Mouse (Mus musculus): Measurements from ENCODE around the gene Il16. TPM values are rescaled to one million over a fixed set of nuclear protein-coding genes. Genes with fewer than 3 reads are reported as not detected.
"Not testable (repeated sequence)": the region's sequence is repeated elsewhere in the genome, so short reads cannot be mapped to it uniquely, and the experiment has no call there.

Il16 gene
- polyA plus RNA-seq, 1 experiment from 2014 or later, result 3.1 TPM

GRCm38 (mm10) chr7:83723221-83723620 is 22.3 kb downstream of the Il16 start:
- no peak overlapping the region for H3K9ac ChIP-seq (ENCODE audit: low read depth, low read length)
- H3K4me1 ChIP-seq (replicated peaks; ENCODE audit: insufficient read depth, low read length), result no peaks in the 10 kb centered on the region
- H3K27me3 ChIP-seq (ENCODE audit: insufficient read depth, low read length), result no peaks in the 10 kb centered on the region
- H3K4me2 ChIP-seq (ENCODE audit: low read length), result no peak overlapping the region
- no peak overlapping the region for H3K4me3 ChIP-seq (replicated peaks; ENCODE audit: low read depth, low read length)
- 87% methylated on average over 8 of the region's 8 CpGs for WGBS
- H3K9me3 ChIP-seq (replicated peaks; ENCODE audit: low read length), result no peaks in the 10 kb centered on the region
- no peaks in the 10 kb centered on the region for H3K36me3 ChIP-seq (ENCODE audit: insufficient read depth, low read length)
- no peak overlapping the region for H3K27ac ChIP-seq
- ATAC-seq (replicated peaks; ENCODE audit: low FRiP score, low read depth), result no peak
- TF ChIP-seq CTCF (IDR thresholded peaks at IDR 0.05; ENCODE audit: low read depth), result no peak
- DNase-seq (ENCODE audit: low spot score), result no peak

- TF ChIP-seq CTCF (IDR thresholded peaks at IDR 0.05; ENCODE audit: low read depth), result no peak
- H3K27ac ChIP-seq, result no peak overlapping the region
These were observed 23.0 kb downstream of the Il16 start for GRCm38 (mm10) chr7:83722485-83722884.

GRCm38 (mm10) chr7:83720231-83720630 is 25.3 kb downstream of the Il16 start:
- no peak for ATAC-seq (replicated peaks; ENCODE audit: low FRiP score, low read depth)

More at GRCm38 (mm10) chr7:83722485-83722884, 23.0 kb downstream of the Il16 start:
- 74% methylated on average over 14 of the region's 14 CpGs for WGBS
- ATAC-seq (replicated peaks; ENCODE audit: low FRiP score, low read depth) (no peak), DNase-seq (ENCODE audit: low spot score) (no peak)
- H3K27me3 ChIP-seq (ENCODE audit: insufficient read depth, low read length), result no peaks in the 10 kb centered on the region
- no peak overlapping the region for H3K4me3 ChIP-seq (replicated peaks; ENCODE audit: low read depth, low read length)
- no peak overlapping the region for H3K9ac ChIP-seq (ENCODE audit: low read depth, low read length)
- H3K4me2 ChIP-seq (ENCODE audit: low read length), result no peak overlapping the region
- no peaks in the 10 kb centered on the region for H3K4me1 ChIP-seq (replicated peaks; ENCODE audit: insufficient read depth, low read length)
- H3K36me3 ChIP-seq (ENCODE audit: insufficient read depth, low read length), result no peaks in the 10 kb centered on the region
- no peaks in the 10 kb centered on the region for H3K9me3 ChIP-seq (replicated peaks; ENCODE audit: low read length)

GRCm38 (mm10) chr7:83717021-83717725 is 28.4 kb downstream of the Il16 start:
- H3K9me3 ChIP-seq (replicated peaks; ENCODE audit: low read length), result 0 out of 2 replicates have a peak, but pooled peaks cover 4% of the 10 kb centered on the region
- no peak overlapping the region for H3K9ac ChIP-seq (ENCODE audit: low read depth, low read length)
- H3K4me3 ChIP-seq (replicated peaks; ENCODE audit: low read depth, low read length), result no peak overlapping the region
- H3K4me1 ChIP-seq (replicated peaks; ENCODE audit: insufficient read depth, low read length), result no peaks in the 10 kb centered on the region
- H3K4me2 ChIP-seq (ENCODE audit: low read length), result no peak overlapping the region
- WGBS, result 44% methylated on average over 5 of the region's 5 CpGs
- ATAC-seq (replicated peaks; ENCODE audit: low FRiP score, low read depth) (no peak), DNase-seq (ENCODE audit: low spot score) (no peak)
- no peak for TF ChIP-seq CTCF (IDR thresholded peaks at IDR 0.05; ENCODE audit: low read depth)
- H3K27ac ChIP-seq, result no peak overlapping the region
- no peaks in the 10 kb centered on the region for H3K36me3 ChIP-seq (ENCODE audit: insufficient read depth, low read length)
- no peaks in the 10 kb centered on the region for H3K27me3 ChIP-seq (ENCODE audit: insufficient read depth, low read length)

More at GRCm38 (mm10) chr7:83720231-83720630, 25.3 kb downstream of the Il16 start:
- H3K4me1 ChIP-seq (replicated peaks; ENCODE audit: insufficient read depth, low read length), result no peaks in the 10 kb centered on the region
- H3K9ac ChIP-seq (ENCODE audit: low read depth, low read length), result no peak overlapping the region
- DNase-seq (ENCODE audit: low spot score), result no peak
- no peak overlapping the region for H3K4me3 ChIP-seq (replicated peaks; ENCODE audit: low read depth, low read length)
- no peaks in the 10 kb centered on the region for H3K27me3 ChIP-seq (ENCODE audit: insufficient read depth, low read length)
- H3K4me2 ChIP-seq (ENCODE audit: low read length), result no peak overlapping the region
- no peaks in the 10 kb centered on the region for H3K36me3 ChIP-seq (ENCODE audit: insufficient read depth, low read length)
- H3K27ac ChIP-seq, result no peak overlapping the region
- 76% methylated on average over 8 of the region's 8 CpGs for WGBS
- 0 out of 2 replicates have a peak, but pooled peaks cover 1% of the 10 kb centered on the region for H3K9me3 ChIP-seq (replicated peaks; ENCODE audit: low read length)
- TF ChIP-seq CTCF (IDR thresholded peaks at IDR 0.05; ENCODE audit: low read depth), result no peak

- H3K9me3 ChIP-seq (replicated peaks; ENCODE audit: low read length), result 0 out of 2 replicates have a peak, but pooled peaks cover 4% of the 10 kb centered on the region
- no peak overlapping the region for H3K27ac ChIP-seq
- no peaks in the 10 kb centered on the region for H3K27me3 ChIP-seq (ENCODE audit: insufficient read depth, low read length)
- WGBS, result 66% methylated on average over 1 of the region's 1 CpGs
- no peak overlapping the region for H3K4me2 ChIP-seq (ENCODE audit: low read length)
- DNase-seq (ENCODE audit: low spot score) (no peak), ATAC-seq (replicated peaks; ENCODE audit: low FRiP score, low read depth) (no peak)
- no peak overlapping the region for H3K4me3 ChIP-seq (replicated peaks; ENCODE audit: low read depth, low read length)
- no peaks in the 10 kb centered on the region for H3K4me1 ChIP-seq (replicated peaks; ENCODE audit: insufficient read depth, low read length)
- H3K9ac ChIP-seq (ENCODE audit: low read depth, low read length), result no peak overlapping the region
- no peaks in the 10 kb centered on the region for H3K36me3 ChIP-seq (ENCODE audit: insufficient read depth, low read length)
- no peak for TF ChIP-seq CTCF (IDR thresholded peaks at IDR 0.05; ENCODE audit: low read depth)
These were observed 31.9 kb downstream of the Il16 start for GRCm38 (mm10) chr7:83713639-83714038.

- H3K4me3 ChIP-seq (replicated peaks; ENCODE audit: low read depth, low read length); H3K9ac ChIP-seq (ENCODE audit: low read depth, low read length); H3K27ac ChIP-seq; H3K9me3 ChIP-seq (replicated peaks; ENCODE audit: low read length); ATAC-seq (replicated peaks; ENCODE audit: low FRiP score, low read depth); H3K36me3 ChIP-seq (ENCODE audit: insufficient read depth, low read length); H3K27me3 ChIP-seq (ENCODE audit: insufficient read depth, low read length); DNase-seq (ENCODE audit: low spot score); H3K4me2 ChIP-seq (ENCODE audit: low read length); H3K4me1 ChIP-seq (replicated peaks; ENCODE audit: insufficient read depth, low read length): not testable (repeated sequence)
- WGBS, result 91% methylated on average over 8 of the region's 10 CpGs
These were observed 33.8 kb downstream of the Il16 start for GRCm38 (mm10) chr7:83711676-83712259.
